In genomic region chr11:116745457-116745856, GRCm38 (mm10) we compare ENCODE assay signal across 38 mouse cellular contexts. TPM values are rescaled to one million over a fixed set of nuclear protein-coding genes. Genes with fewer than 3 reads are reported as not detected.
"Had no signal": no experiment of that assay in that cellular context is flagged by ENCODE, and none has a peak within 500 bp of the region (broad histone marks: within the 10 kb centered on the region; RNA-seq: fewer than 3 reads in every experiment).

No protein-coding gene starts in this region.

RNA-seq across cellular contexts. Expression of gene St6galnac1, which starts 29.9 kb away (rescaled TPM):
- total RNA-seq: heart, postnatal 10 days; heart, postnatal 14 days; heart, postnatal 25 days; heart, postnatal 36 days; heart, postnatal 4 days; hematopoietic stem cell, adult 5-6 weeks; hindbrain, postnatal 0 days; layer of hippocampus, adult 18-20 months; layer of hippocampus, adult 2 months; layer of hippocampus, adult 8-10 months; layer of hippocampus, postnatal 10 days; layer of hippocampus, postnatal 14 days; layer of hippocampus, postnatal 25 days; layer of hippocampus, postnatal 36 days; left cerebral cortex, adult 18-20 months; left cerebral cortex, adult 2 months; left cerebral cortex, adult 8-10 months had no signal
- polyA plus RNA-seq: heart, embryonic 12.5 days; heart, embryonic 13.5 days; heart, embryonic 14.5 days; heart, embryonic 15.5 days; heart, embryonic 16.5 days; heart, postnatal 0 days; hindbrain, embryonic 10.5 days; hindbrain, embryonic 11.5 days; hindbrain, embryonic 12.5 days; hindbrain, embryonic 13.5 days; hindbrain, embryonic 14.5 days; hindbrain, embryonic 15.5 days; hindbrain, embryonic 16.5 days; hindbrain, postnatal 0 days; intestine, embryonic 14.5 days; intestine, embryonic 15.5 days; intestine, embryonic 16.5 days; kidney, embryonic 14.5 days; kidney, embryonic 15.5 days; kidney, embryonic 16.5 days; kidney, postnatal 0 days; large intestine, adult 2 months had no signal
